Mouse (Mus musculus): ENCODE results near the gene Sept4. TPM values are rescaled to one million over a fixed set of nuclear protein-coding genes. Genes with fewer than 3 reads are reported as not detected.

Gene Sept4
- polyA plus RNA-seq, 1 experiment from 2014 or later = 15.3 TPM

DNA sequence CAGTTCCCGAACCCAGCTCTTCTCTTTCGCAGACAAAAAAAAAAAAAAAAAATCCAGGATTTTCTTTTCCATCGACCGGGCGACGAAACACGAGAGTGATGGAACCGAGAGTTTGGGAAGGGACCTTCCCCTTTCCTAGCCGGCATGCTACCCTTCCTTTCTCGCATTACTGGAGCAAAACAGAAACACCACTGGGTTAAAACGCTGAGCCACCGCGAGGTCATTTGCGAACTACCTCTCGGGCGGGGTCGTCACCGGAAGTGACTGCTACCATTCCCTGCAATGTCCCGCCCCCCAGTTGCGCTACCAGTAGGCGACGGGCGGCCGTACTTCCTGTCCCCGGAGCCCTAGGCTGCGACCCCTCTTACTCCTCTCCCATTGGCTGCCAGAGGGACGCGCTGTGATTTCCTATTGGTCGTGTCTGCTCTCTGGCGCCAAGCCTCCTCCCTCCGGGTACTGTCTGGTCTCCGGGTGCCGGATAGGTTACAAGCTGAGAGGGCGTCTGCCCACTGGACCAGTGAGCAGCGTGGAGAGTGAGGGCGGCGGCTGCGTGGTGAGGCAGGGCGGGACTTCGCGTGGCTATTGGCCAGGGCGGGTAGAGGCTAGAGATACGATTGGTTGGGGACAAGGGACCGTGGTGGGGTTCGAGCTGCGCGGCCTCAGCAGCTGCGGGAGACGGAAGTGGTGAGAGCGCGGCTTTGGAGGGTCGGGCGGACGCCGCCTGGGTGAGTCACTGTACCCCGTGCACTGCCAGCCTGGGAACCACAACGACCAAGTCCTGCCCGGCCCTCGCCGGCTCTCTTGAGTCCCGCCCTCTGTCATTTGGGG is 23.0 kb downstream of the Sept4 start, which contains the start of gene Mtmr4:
Gene Mtmr4, plus strand, starts transcription at position 637 of the 828 bp plus-strand sequence.
- Histone ChIP-seq H3K9ac (peak within 1 kb of the TSS; percentile 97), H3K27ac (replicated peaks) (peak within 1 kb of the TSS; percentile 97), H3K4me2 (peak within 1 kb of the TSS; percentile 91), H3K9me3 (no peaks in the 10 kb centered on the region), H3K27me3 (replicated peaks) (no peaks in the 10 kb centered on the region), H3K36me3 (peaks cover 13% of the 10 kb centered on the region), H3K4me3 (peak within 1 kb of the TSS; percentile 88), H3K4me1 (peaks cover 52% of the 10 kb centered on the region)
- under 1% methylated on average over 59 of the region's 61 CpGs for WGBS
- peak; percentile 97 for ATAC-seq (ENCODE audit: extremely low read depth, insufficient number of reproducible peaks, low FRiP score, low TSS enrichment)

DNA sequence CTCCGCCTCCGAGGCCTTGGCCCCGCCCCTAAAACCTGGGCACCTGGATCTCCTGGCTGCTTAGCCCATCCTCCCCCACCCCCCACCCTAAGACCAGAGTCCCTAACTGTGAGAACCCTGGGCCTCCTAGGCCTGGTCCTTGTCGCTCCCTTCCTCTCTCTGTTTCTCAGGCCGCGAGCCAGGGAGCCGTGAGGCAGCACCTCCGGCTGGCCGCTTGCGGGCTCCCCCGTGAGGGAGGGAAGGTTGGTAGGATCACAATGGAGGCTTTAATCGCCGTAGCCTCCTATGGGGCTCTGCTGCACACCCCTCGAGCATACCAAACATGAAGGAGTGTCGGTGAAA is 23.6 kb downstream of the Sept4 start:
- Histone ChIP-seq H3K9ac (peak overlapping the region; percentile 90), H3K4me2 (peak overlapping the region; percentile 91), H3K27me3 (replicated peaks) (no peaks in the 10 kb centered on the region), H3K36me3 (peaks cover 19% of the 10 kb centered on the region), H3K4me3 (peak overlapping the region; percentile 88), H3K4me1 (peaks cover 56% of the 10 kb centered on the region), H3K9me3 (no peaks in the 10 kb centered on the region), H3K27ac (replicated peaks) (peak overlapping the region; percentile 88)
- no peak for ATAC-seq (ENCODE audit: extremely low read depth, insufficient number of reproducible peaks, low FRiP score, low TSS enrichment)
- WGBS = under 1% methylated on average over 15 of the region's 15 CpGs

DNA sequence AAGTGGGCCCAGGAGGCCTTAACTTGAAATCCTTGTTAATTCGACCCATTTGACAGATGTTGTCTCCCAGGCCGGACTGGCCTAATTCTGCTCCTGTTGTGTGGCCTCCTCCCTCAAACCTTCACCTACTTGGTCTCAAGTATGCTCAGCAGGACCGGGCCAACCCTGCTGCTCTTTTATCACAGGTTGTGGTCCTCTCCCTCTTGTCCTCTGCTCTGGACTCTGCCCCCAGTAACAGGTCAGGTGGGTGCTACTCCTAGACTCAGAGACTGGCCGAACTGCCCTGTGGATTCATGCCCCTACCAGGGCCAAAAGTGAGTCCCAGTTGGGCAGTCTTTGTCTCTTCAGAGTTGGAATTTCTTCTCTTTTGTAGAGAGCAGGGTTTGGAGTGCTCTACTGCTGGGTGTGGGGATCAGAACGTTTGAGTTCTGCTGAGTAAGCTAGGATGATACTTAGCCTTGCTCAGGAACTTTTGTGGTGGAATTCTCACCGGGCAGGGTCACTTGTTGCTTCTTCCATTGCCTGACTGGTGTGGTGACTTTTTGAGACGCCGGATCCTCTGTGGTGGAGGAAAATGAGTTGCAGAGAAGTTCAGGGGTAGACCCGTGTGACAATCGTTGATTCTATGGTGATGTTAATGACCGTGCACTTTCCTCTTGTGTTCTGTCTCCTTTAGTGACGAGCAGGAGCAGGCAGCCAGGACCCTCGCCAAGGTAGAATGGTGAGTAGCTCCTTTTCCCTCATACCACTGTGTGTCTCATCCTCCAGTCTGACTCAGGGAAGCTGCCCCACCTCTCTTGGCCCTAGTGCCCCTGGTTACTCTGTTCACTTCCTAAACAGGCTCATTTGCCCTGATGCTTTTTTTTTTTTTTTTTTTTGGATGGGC is 24.3 kb downstream of the Sept4 start:
- H3K4me1 ChIP-seq = peaks cover 56% of the 10 kb centered on the region
- H3K27ac ChIP-seq (replicated peaks) = peak overlapping the region; percentile 88
- 38% methylated on average over 13 of the region's 13 CpGs for WGBS
- H3K9ac ChIP-seq = peak overlapping the region; percentile 90
- H3K27me3 ChIP-seq (replicated peaks) = no peaks in the 10 kb centered on the region
- H3K9me3 ChIP-seq = no peaks in the 10 kb centered on the region
- peak overlapping the region; percentile 88 for H3K4me3 ChIP-seq
- no peak for ATAC-seq (ENCODE audit: extremely low read depth, insufficient number of reproducible peaks, low FRiP score, low TSS enrichment)
- H3K4me2 ChIP-seq = peak overlapping the region; percentile 91
- peaks cover 25% of the 10 kb centered on the region for H3K36me3 ChIP-seq

DNA sequence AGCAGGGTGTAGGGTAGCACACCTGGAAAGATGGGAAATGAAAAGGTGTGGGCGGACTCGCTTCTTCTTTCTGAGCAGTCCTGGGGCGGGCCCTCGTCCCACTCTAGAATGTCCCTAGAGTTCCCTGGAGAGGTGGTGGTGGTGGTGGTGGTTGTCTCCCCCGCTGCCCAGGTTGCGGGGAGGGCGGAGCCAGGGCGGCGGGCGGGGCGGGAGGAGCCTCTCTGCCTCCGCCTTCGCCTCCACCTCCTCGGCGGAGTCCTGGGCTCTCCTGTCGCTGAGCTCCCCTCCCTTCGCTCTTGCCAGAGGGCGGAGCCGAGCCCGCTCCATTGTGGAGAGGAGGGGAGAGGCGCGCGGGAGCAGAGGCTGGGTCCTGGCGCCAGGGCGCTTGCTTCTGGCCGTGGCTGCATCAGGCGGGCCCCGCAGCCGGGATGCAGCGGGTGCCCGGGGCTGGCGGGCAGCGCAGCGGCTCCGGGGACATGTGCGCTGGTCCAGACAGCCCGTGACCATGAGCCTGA is 26.7 kb downstream of the Sept4 start:
- no peaks in the 10 kb centered on the region for H3K9me3 ChIP-seq
- H3K4me1 ChIP-seq = peaks cover 44% of the 10 kb centered on the region
- peak overlapping the region; percentile 66 for H3K27ac ChIP-seq (replicated peaks)
- peaks cover 49% of the 10 kb centered on the region for H3K36me3 ChIP-seq
- peak; percentile 58 for ATAC-seq (ENCODE audit: extremely low read depth, insufficient number of reproducible peaks, low FRiP score, low TSS enrichment)
- 1% methylated on average over 34 of the region's 37 CpGs for WGBS
- peak overlapping the region; percentile 78 for H3K4me3 ChIP-seq
- no peaks in the 10 kb centered on the region for H3K27me3 ChIP-seq (replicated peaks)
- peak overlapping the region; percentile 98 for H3K4me2 ChIP-seq
- H3K9ac ChIP-seq = peak overlapping the region; percentile 91

- no peak for ATAC-seq (ENCODE audit: extremely low read depth, insufficient number of reproducible peaks, low FRiP score, low TSS enrichment)
- no peaks in the 10 kb centered on the region for H3K27me3 ChIP-seq (replicated peaks)
- peaks cover 55% of the 10 kb centered on the region for H3K36me3 ChIP-seq
- H3K4me2 ChIP-seq = peak overlapping the region; percentile 98
- H3K4me1 ChIP-seq = peaks cover 39% of the 10 kb centered on the region
- H3K27ac ChIP-seq (replicated peaks) = peak overlapping the region; percentile 66
- H3K9me3 ChIP-seq = no peaks in the 10 kb centered on the region
- H3K9ac ChIP-seq = peak overlapping the region; percentile 91
- WGBS = 15% methylated on average over 7 of the region's 7 CpGs
- peak overlapping the region; percentile 78 for H3K4me3 ChIP-seq
Observed at GRCm38 (mm10) chr11:87595976-87596375, 27.3 kb downstream of the Sept4 start.

- no peak overlapping the region for H3K27ac ChIP-seq (replicated peaks)
- H3K4me3 ChIP-seq = peak overlapping the region; percentile 78
- H3K9ac ChIP-seq = peak overlapping the region; percentile 91
- WGBS = 60% methylated on average over 2 of the region's 2 CpGs
- no peaks in the 10 kb centered on the region for H3K9me3 ChIP-seq
- no peaks in the 10 kb centered on the region for H3K27me3 ChIP-seq (replicated peaks)
- H3K36me3 ChIP-seq = peaks cover 60% of the 10 kb centered on the region
- no peak for ATAC-seq (ENCODE audit: extremely low read depth, insufficient number of reproducible peaks, low FRiP score, low TSS enrichment)
- H3K4me2 ChIP-seq = peak overlapping the region; percentile 98
- peaks cover 39% of the 10 kb centered on the region for H3K4me1 ChIP-seq
Observed at GRCm38 (mm10) chr11:87596492-87596891, 27.8 kb downstream of the Sept4 start.

DNA sequence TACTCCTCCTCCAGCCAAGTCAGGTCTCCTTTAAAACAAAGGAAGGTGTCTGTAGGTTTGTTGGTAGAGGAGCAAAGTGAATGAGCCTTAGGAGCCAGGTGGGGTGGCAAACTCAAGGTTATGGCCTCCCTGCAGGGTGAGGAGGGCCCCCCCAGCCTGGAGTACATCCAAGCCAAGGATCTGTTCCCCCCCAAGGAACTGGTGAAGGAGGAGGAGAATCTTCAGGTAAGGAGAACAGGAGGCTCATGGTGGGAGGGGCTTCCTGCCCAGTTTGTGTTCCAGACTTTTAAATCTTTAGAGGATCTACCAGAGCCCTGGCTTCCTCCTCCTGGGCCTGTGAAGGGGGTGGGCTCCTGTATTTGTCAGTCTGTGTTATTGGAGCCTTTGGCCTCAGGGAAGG is 28.4 kb downstream of the Sept4 start:
- H3K27ac ChIP-seq (replicated peaks) = no peak overlapping the region
- no peak overlapping the region for H3K4me3 ChIP-seq
- no peak overlapping the region for H3K9ac ChIP-seq
- peaks cover 66% of the 10 kb centered on the region for H3K36me3 ChIP-seq
- no peak for ATAC-seq (ENCODE audit: extremely low read depth, insufficient number of reproducible peaks, low FRiP score, low TSS enrichment)
- no peaks in the 10 kb centered on the region for H3K27me3 ChIP-seq (replicated peaks)
- no peak overlapping the region for H3K4me2 ChIP-seq
- H3K4me1 ChIP-seq = peaks cover 39% of the 10 kb centered on the region
- no peaks in the 10 kb centered on the region for H3K9me3 ChIP-seq

DNA sequence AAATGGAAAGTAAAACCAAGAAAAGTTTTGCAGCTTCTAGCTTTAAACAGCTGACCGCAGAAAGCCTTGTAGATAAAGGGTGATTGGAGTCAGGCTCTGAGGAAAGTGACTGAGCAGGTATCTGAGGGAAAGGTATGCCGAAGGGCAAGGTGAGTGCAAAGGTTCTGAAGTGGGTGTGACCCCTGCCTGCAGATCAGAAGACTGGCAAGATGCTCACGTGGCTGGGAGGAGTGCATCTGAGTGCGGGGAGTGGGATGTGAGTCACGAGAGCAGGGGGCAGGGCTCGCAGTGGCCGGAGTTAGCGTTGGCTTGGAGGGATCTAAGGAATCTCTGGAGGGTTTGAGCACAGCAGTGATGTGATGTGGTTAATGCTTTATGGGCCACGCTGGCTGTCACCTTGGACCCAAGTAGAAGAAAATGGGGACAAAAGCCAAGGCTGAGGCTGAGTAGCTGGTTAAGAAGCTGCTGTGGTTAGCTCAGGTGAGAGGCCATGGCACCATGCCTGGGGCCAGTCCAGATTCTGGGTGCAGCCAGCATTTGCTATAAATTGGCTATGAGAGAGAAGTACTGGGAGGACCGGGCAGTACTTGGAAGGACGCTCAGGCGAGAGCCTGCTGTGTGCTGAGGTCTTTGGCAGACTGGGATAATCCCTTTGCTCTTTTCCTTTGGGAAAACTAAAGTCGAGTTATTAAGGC is 30.8 kb downstream of the Sept4 start:
- peaks cover 81% of the 10 kb centered on the region for H3K36me3 ChIP-seq
- no peaks in the 10 kb centered on the region for H3K27me3 ChIP-seq (replicated peaks)
- H3K9ac ChIP-seq = no peak overlapping the region
- 88% methylated on average over 13 of the region's 13 CpGs for WGBS
- peaks cover 22% of the 10 kb centered on the region for H3K4me1 ChIP-seq
- no peak for ATAC-seq (ENCODE audit: extremely low read depth, insufficient number of reproducible peaks, low FRiP score, low TSS enrichment)
- no peak overlapping the region for H3K4me2 ChIP-seq
- H3K9me3 ChIP-seq = no peaks in the 10 kb centered on the region
- no peak overlapping the region for H3K4me3 ChIP-seq
- H3K27ac ChIP-seq (replicated peaks) = no peak overlapping the region

- 89% methylated on average over 10 of the region's 10 CpGs for WGBS
- H3K27ac ChIP-seq (replicated peaks) = no peak overlapping the region
- H3K4me2 ChIP-seq = no peak overlapping the region
Observed at GRCm38 (mm10) chr11:87600322-87600853, 31.7 kb downstream of the Sept4 start.

GRCm38 (mm10) chr11:87602234-87602633 is 33.5 kb downstream of the Sept4 start:
- ATAC-seq (ENCODE audit: extremely low read depth, insufficient number of reproducible peaks, low FRiP score, low TSS enrichment) = no peak
- no peaks in the 10 kb centered on the region for H3K4me1 ChIP-seq
- H3K9ac ChIP-seq = no peak overlapping the region
- peaks cover 100% of the 10 kb centered on the region for H3K36me3 ChIP-seq
- no peaks in the 10 kb centered on the region for H3K9me3 ChIP-seq
- H3K4me3 ChIP-seq = no peak overlapping the region
- 94% methylated on average over 9 of the region's 9 CpGs for WGBS
- H3K4me2 ChIP-seq = no peak overlapping the region
- H3K27ac ChIP-seq (replicated peaks) = no peak overlapping the region
- H3K27me3 ChIP-seq (replicated peaks) = no peaks in the 10 kb centered on the region

More at GRCm38 (mm10) chr11:87600322-87600853, 31.7 kb downstream of the Sept4 start:
- H3K27me3 ChIP-seq (replicated peaks) = no peaks in the 10 kb centered on the region
- no peak for ATAC-seq (ENCODE audit: extremely low read depth, insufficient number of reproducible peaks, low FRiP score, low TSS enrichment)
- H3K4me3 ChIP-seq = no peak overlapping the region
- H3K36me3 ChIP-seq = peaks cover 88% of the 10 kb centered on the region
- peaks cover 15% of the 10 kb centered on the region for H3K4me1 ChIP-seq
- H3K9me3 ChIP-seq = no peaks in the 10 kb centered on the region
- H3K9ac ChIP-seq = no peak overlapping the region

Data from heart, embryonic 13.5 days (tissue).